Mouse (Mus musculus) liver, adult 10 weeks (tissue): ENCODE measurements around the gene Olfr680-ps1. TPM values are rescaled to one million over a fixed set of nuclear protein-coding genes. Genes with fewer than 3 reads are reported as not detected.

Experiments
- polyA plus RNA-seq: library from polyadenylated mRNA; stranded (reverse); fragments of 350-450 nt; fragmentation: Illumina TruSeq; extraction: RNeasy Lipid Tissue Mini Kit (QIAGEN cat#74804); gene quantifications from one replicate; pipeline ENCODE4 v1.2.3, GENCODE M21; 2014; ENCODE audit warnings: low read depth, low replicate concordance

Gene Olfr680-ps1
- not detected for polyA plus RNA-seq

DNA sequence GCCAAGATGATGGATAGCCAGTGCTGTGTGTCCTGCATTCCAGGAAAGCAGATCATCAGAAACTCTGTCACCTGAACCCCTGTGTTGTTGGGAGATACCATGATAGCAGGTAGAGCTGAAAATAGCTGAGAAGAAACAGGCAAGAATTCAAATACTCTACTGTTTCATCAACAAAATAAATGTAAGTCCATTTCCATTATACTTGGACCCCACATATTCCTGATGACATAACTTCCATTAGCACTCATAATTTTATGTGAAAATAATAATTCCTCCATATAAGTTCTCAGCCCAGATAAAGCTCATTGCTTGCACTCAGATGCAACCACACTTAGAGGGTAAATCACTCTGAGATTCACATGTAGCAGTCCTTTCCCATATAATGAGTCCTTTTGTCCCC, at the start of gene Olfr680-ps1:
TSS of gene Olfr680-ps1 (minus strand) at position 101 of the 400 bp plus-strand sequence.

DNA sequence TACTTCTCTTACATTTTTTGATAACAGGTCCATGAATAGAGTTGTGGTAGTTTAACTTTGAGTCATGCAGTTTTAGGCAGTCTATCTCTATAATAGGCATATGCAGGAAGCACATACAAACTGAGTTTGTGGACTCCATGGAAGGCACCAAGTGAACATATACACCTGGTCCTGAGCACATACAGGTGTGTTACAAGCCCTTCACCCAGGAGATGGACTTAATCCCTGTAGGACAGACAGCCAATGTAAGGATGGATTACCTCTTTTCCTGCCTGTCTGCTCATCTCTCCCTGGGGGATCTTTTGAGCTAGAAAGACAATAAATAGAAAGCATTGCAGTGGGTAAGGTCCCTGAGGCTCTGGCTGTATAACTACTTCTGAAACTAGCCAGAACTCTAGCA, 23.9 kb upstream of the Olfr680-ps1 start, which contains the start of gene Olfr681:
TSS of gene Olfr681 (plus strand) at position 301 of the 400 bp plus-strand sequence.

DNA sequence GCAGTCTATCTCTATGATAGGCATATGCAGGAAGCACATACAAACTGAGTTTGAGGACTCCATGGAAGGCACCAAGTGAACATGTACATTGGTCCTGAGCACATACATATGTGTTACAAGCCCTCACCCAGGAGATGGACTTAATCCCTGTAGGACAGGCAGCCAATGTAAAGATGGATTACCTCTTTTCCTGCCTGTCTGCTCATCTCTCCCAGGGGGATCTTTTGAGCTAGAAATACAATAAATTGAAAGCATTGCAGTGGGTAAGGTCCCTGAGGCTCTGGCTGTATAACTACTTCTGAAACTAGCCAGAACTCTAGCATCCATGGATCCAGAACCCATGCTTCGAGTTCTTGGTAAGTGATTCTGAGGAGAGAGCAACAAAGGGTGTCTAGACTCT, 11.7 kb downstream of the Olfr680-ps1 start, which contains the start of gene Olfr679:
TSS of gene Olfr679 (plus strand) at position 301 of the 400 bp plus-strand sequence.

DNA sequence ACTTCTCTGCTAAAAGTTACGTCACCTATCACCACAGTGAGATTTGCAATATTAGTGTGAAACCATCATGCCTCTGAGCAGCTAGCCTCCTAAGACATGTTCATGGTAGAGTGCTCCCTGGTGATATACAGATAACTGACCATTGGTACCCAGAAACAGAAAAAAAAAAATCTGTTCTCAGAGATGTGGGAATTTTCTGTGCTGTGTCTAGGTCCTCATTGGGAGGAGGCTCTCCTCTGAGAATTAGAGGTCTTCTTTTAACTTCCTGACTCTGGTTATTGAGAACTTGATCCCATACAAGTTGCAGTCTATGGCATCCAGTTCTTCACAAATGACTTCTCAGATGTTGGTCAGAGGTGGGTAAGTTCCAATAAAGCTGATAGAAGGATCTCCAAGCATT, 28.4 kb downstream of the Olfr680-ps1 start, which contains the start of gene Olfr678:
TSS of gene Olfr678 (plus strand) at position 301 of the 400 bp plus-strand sequence.

Other genes starting within 250 kb of the Olfr680-ps1 start
- not detected for gene Usp17la, start 235.8 kb downstream of the Olfr680-ps1 start, polyA plus RNA-seq
- gene Olfr665, start 214.8 kb downstream of the Olfr680-ps1 start, polyA plus RNA-seq, result not detected
- not detected for gene Olfr666, start 196.9 kb downstream of the Olfr680-ps1 start, polyA plus RNA-seq
- not detected for gene Olfr667, start 171.3 kb downstream of the Olfr680-ps1 start, polyA plus RNA-seq
- gene Olfr668, start 164.8 kb downstream of the Olfr680-ps1 start, polyA plus RNA-seq, result not detected
- gene Olfr669, start 158.6 kb downstream of the Olfr680-ps1 start, polyA plus RNA-seq, result not detected
- not detected for gene Olfr670, start 130.2 kb downstream of the Olfr680-ps1 start, polyA plus RNA-seq
- gene Olfr671, start 113.7 kb downstream of the Olfr680-ps1 start, polyA plus RNA-seq, result not detected
- gene Olfr672, start 90.8 kb downstream of the Olfr680-ps1 start, polyA plus RNA-seq, result not detected
- not detected for gene Olfr675, start 64.4 kb downstream of the Olfr680-ps1 start, polyA plus RNA-seq
- not detected for gene Olfr676, start 60.1 kb downstream of the Olfr680-ps1 start, polyA plus RNA-seq
- not detected for gene Olfr677, start 41.4 kb downstream of the Olfr680-ps1 start, polyA plus RNA-seq
- gene Olfr678, start 28.3 kb downstream of the Olfr680-ps1 start, polyA plus RNA-seq, result not detected
- gene Olfr679, start 11.6 kb downstream of the Olfr680-ps1 start, polyA plus RNA-seq, result not detected
- gene Olfr681, start 24.0 kb upstream of the Olfr680-ps1 start, polyA plus RNA-seq, result not detected
- gene Olfr683, start 54.2 kb upstream of the Olfr680-ps1 start, polyA plus RNA-seq, result not detected
- gene Olfr684, start 70.8 kb upstream of the Olfr680-ps1 start, polyA plus RNA-seq, result not detected
- gene Olfr685, start 93.2 kb upstream of the Olfr680-ps1 start, polyA plus RNA-seq, result not detected
- not detected for gene Olfr686, start 114.7 kb upstream of the Olfr680-ps1 start, polyA plus RNA-seq
- not detected for gene Olfr688, start 195.3 kb upstream of the Olfr680-ps1 start, polyA plus RNA-seq
- not detected for gene Olfr689, start 218.3 kb upstream of the Olfr680-ps1 start, polyA plus RNA-seq
- not detected for gene Olfr690, start 241.3 kb upstream of the Olfr680-ps1 start, polyA plus RNA-seq
- gene Olfr691, start 249.5 kb upstream of the Olfr680-ps1 start, polyA plus RNA-seq, result not detected